Mouse (Mus musculus) intestine, postnatal 0 days (tissue): ENCODE results near the gene Muc4. TPM values are rescaled to one million over a fixed set of nuclear protein-coding genes. Genes with fewer than 3 reads are reported as not detected.

Experiments used
- ATAC-seq: fragments of 200-750 bp; cut with Nextera tagmentation; 2 replicates; pipeline ENCODE4 v1.8.0; 2017; ENCODE audit warnings: mild to moderate bottlenecking, moderate TSS enrichment, moderate library complexity
- H3K27ac ChIP-seq: fragments of 300-500 bp; sonication (generic); 2 replicates; pipeline ENCODE4 v1.5.1; 2014; ENCODE audit warnings: mild to moderate bottlenecking, low read depth, low read length, moderate library complexity
- H3K27me3 ChIP-seq: fragments of 300-500 bp; sonication (generic); replicated peaks from 2 replicates; pipeline ENCODE4 v1.6.1; 2014; ENCODE audit warnings: low read length, mixed read lengths; ENCODE audit not compliant: control insufficient read depth, insufficient read depth
- H3K36me3 ChIP-seq: fragments of 300-500 bp; sonication (generic); 2 replicates; pipeline ENCODE4 v1.6.1; 2014; ENCODE audit warnings: mild to moderate bottlenecking, moderate library complexity; ENCODE audit not compliant: control insufficient read depth, insufficient read depth
- H3K4me1 ChIP-seq: fragments of 300-500 bp; sonication (generic); replicated peaks from 2 replicates; pipeline ENCODE4 v1.6.1; 2014; ENCODE audit warnings: antibody characterized with exemption, low read length, mixed read lengths; ENCODE audit not compliant: control insufficient read depth, insufficient read depth
- H3K4me2 ChIP-seq: fragments of 300-500 bp; sonication (generic); replicated peaks from 2 replicates; pipeline ENCODE4 v1.6.1; 2014; ENCODE audit warnings: low read depth, mild to moderate bottlenecking, moderate library complexity
- H3K4me3 ChIP-seq: fragments of 300-500 bp; sonication (generic); 2 replicates; pipeline ENCODE4 v1.5.1; 2014; ENCODE audit warnings: low read depth, low read length
- H3K9ac ChIP-seq: fragments of 300-500 bp; sonication (generic); 2 replicates; pipeline ENCODE4 v1.6.1; 2014; ENCODE audit warnings: mild to moderate bottlenecking, low read depth, low read length
- H3K9me3 ChIP-seq: fragments of 300-500 bp; sonication (generic); 2 replicates; pipeline ENCODE4 v1.6.1; 2016; ENCODE audit warnings: mixed run types; ENCODE audit not compliant: control insufficient read depth
- CTCF ChIP-seq: sonication (generic); IDR thresholded peaks from 2 replicates; pipeline ENCODE4 v1.5.1; 2016; ENCODE audit warnings: low read depth, mild to moderate bottlenecking, control low read depth, antibody characterized with exemption, moderate library complexity
- WGBS: fragments of 180-500 bp; shearing (Covaris S2); extraction: QIAGEN DNeasy Blood & Tissue Kit; methylation state at CpG from one replicate; pipeline ENCODE4 v1.1.7; 2014; 5-methylcytosine and 5-hydroxymethylcytosine counted together
- polyA plus RNA-seq: library from polyadenylated mRNA; unstranded; fragments of >200 nt; fragmentation: Nextera tagmentation; extraction: Ambion mirVana; gene quantifications from 2 replicates; pipeline ENCODE4 v1.2.1, GENCODE M21; 2015

The Muc4 gene
- polyA plus RNA-seq, 1 experiment from 2014 or later = 0.95 TPM

GRCm38 (mm10) chr16:32697665-32698446, 37.8 kb upstream of the Muc4 start:
- peak; percentile 28; the same call in 1 of the 2 replicates for ATAC-seq
- no peaks in the 10 kb centered on the region for H3K9me3 ChIP-seq
- no peak overlapping the region for H3K27ac ChIP-seq
- no peak overlapping the region for H3K4me2 ChIP-seq
- H3K4me3 ChIP-seq = no peak overlapping the region
- H3K36me3 ChIP-seq = no peaks in the 10 kb centered on the region
- H3K27me3 ChIP-seq = no peaks in the 10 kb centered on the region
- TF ChIP-seq CTCF = peak; percentile 74
- H3K9ac ChIP-seq = no peak overlapping the region
- WGBS = 90% methylated on average over 22 of the region's 22 CpGs
- H3K4me1 ChIP-seq = no peaks in the 10 kb centered on the region

GRCm38 (mm10) chr16:32698550-32698949, 37.1 kb upstream of the Muc4 start:
- H3K27ac ChIP-seq = no peak overlapping the region
- H3K27me3 ChIP-seq = no peaks in the 10 kb centered on the region
- peaks cover 3% of the 10 kb centered on the region; the same call in 1 of the 2 replicates for H3K4me1 ChIP-seq
- no peak for TF ChIP-seq CTCF
- ATAC-seq = no peak
- no peak overlapping the region for H3K4me2 ChIP-seq
- 24% methylated on average over 7 of the region's 7 CpGs for WGBS
- H3K9me3 ChIP-seq = no peaks in the 10 kb centered on the region
- H3K4me3 ChIP-seq = no peak overlapping the region
- H3K36me3 ChIP-seq = no peaks in the 10 kb centered on the region
- no peak overlapping the region for H3K9ac ChIP-seq

DNA sequence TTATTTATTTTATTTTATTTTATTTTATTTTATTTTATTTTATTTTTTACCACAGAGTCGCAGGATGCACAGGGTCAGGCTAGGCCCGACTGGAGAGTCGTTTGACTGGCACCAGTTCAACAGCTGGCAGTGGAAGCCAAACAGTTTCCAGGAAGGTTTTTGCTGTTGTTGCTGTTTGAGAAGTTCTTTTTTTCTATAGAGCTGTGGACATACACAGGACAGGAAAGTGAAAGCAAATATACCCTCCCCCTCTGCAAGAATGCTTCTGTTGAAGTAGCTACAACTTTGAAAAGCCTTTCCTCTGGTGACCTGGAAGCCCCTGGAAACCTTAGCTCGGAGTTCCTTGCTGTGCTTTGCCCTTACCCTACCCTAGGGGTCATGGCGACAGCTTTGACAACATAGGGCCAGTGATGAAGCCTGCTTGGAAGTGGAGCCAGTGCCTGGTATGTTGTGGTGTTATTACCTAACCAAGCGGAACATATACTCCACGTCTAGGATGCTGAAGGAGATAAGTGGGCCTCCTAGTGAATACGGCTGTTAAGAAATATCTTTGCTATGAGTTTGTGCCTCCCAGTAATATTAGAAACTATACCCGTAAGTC, 32.3 kb upstream of the Muc4 start:
- WGBS = 59% methylated on average over 9 of the region's 9 CpGs
- no peaks in the 10 kb centered on the region for H3K27me3 ChIP-seq
- H3K9me3 ChIP-seq = no peaks in the 10 kb centered on the region
- no peaks in the 10 kb centered on the region for H3K36me3 ChIP-seq
- no peak overlapping the region for H3K4me3 ChIP-seq
- H3K27ac ChIP-seq = no peak overlapping the region
- H3K4me2 ChIP-seq = no peak overlapping the region
- H3K9ac ChIP-seq = no peak overlapping the region
- peaks cover 8% of the 10 kb centered on the region; the same call in 1 of the 2 replicates for H3K4me1 ChIP-seq
- no peak for ATAC-seq
- TF ChIP-seq CTCF = no peak

GRCm38 (mm10) chr16:32705606-32706005, 30.1 kb upstream of the Muc4 start:
- ATAC-seq = no peak
- Histone ChIP-seq H3K4me3 (no peak overlapping the region), H3K4me1 (peaks cover 14% of the 10 kb centered on the region; the same call in 1 of the 2 replicates), H3K9ac (no peak overlapping the region), H3K36me3 (no peaks in the 10 kb centered on the region), H3K9me3 (no peaks in the 10 kb centered on the region), H3K27me3 (no peaks in the 10 kb centered on the region), H3K27ac (no peak overlapping the region), H3K4me2 (no peak overlapping the region)
- WGBS = 97% methylated on average over 3 of the region's 3 CpGs
- peak; percentile 46 for TF ChIP-seq CTCF

- H3K4me2 ChIP-seq = peak overlapping the region; percentile 44
- WGBS = 41% methylated on average over 17 of the region's 17 CpGs
- H3K27me3 ChIP-seq = no peaks in the 10 kb centered on the region
- peak; percentile 58 for ATAC-seq
- peak overlapping the region; percentile 80 for H3K27ac ChIP-seq
- H3K9ac ChIP-seq = no peak overlapping the region
- no peaks in the 10 kb centered on the region for H3K36me3 ChIP-seq
- peaks cover 14% of the 10 kb centered on the region; the same call in 1 of the 2 replicates for H3K4me1 ChIP-seq
- H3K9me3 ChIP-seq = no peaks in the 10 kb centered on the region
- H3K4me3 ChIP-seq = no peak overlapping the region; the same call in 1 of the 2 replicates
- TF ChIP-seq CTCF = no peak
Measured at GRCm38 (mm10) chr16:32707111-32707823, 28.4 kb upstream of the Muc4 start.

GRCm38 (mm10) chr16:32707824-32708456, 27.7 kb upstream of the Muc4 start:
- ATAC-seq = peak; percentile 85
- Histone ChIP-seq H3K4me2 (peak overlapping the region; percentile 44), H3K4me1 (peaks cover 14% of the 10 kb centered on the region; the same call in 1 of the 2 replicates)

More at GRCm38 (mm10) chr16:32707824-32708456, 27.7 kb upstream of the Muc4 start:
- Histone ChIP-seq H3K36me3 (no peaks in the 10 kb centered on the region), H3K27ac (peak overlapping the region; percentile 80), H3K4me3 (0 out of 2 replicates have a peak overlapping the region, but pooled peaks have one; percentile 5), H3K27me3 (no peaks in the 10 kb centered on the region), H3K9ac (no peak overlapping the region), H3K9me3 (no peaks in the 10 kb centered on the region)
- WGBS = 25% methylated on average over 9 of the region's 9 CpGs
- TF ChIP-seq CTCF = no peak
